Mouse (Mus musculus): ENCODE data around the gene Lcn2. TPM values are rescaled to one million over a fixed set of nuclear protein-coding genes. Genes with fewer than 3 reads are reported as not detected.
"Not testable (repeated sequence)": the region's sequence is repeated elsewhere in the genome, so short reads cannot be mapped to it uniquely, and the experiment has no call there.

Gene Lcn2
- polyA plus RNA-seq, 1 experiment from 2014 or later, result 0.51 TPM

DNA sequence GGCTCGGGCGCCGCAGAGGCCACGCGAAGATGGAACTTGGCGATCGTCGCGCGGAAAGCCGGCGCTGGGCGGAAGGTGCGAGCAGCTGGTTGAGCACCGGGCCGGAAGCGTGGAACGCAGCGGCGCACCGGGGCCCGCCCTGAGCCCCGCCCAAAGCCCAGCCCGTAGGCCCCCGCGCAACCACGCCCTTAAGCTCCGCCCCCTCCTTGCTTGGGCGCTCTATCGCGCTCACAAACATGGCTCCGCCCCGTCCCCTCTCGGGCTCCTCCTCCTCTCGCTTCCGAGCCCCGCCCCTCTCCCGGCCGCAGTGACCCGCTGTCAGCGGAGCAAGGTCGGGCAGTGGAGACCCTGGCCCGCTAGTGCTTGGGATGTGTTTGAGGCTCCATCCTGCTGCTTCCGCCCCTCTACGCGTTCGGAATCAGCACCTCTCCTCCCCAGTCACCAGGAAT lies 6.3 kb downstream of the Lcn2 start, which contains the start of gene 1110008P14Rik:
Gene 1110008P14Rik, minus strand, starts transcription at position 164 of the 449 bp plus-strand sequence.
- Histone ChIP-seq H3K27ac (replicated peaks) (no peak within 1 kb of the TSS; the same call in 1 of the 2 replicates), H3K4me1 (peaks cover 12% of the 10 kb centered on the region), H3K27me3 (0 out of 2 replicates have a peak, but pooled peaks cover 5% of the 10 kb centered on the region), H3K9ac (replicated peaks) (peak within 1 kb of the TSS; percentile 71), H3K4me2 (replicated peaks) (peak within 1 kb of the TSS; percentile 94), H3K9me3 (no peaks in the 10 kb centered on the region), H3K36me3 (peaks cover 26% of the 10 kb centered on the region), H3K4me3 (peak within 1 kb of the TSS; percentile 70)
- ATAC-seq (replicated peaks), result peak; percentile 89
- WGBS, result 1% methylated on average over 47 of the region's 47 CpGs

DNA sequence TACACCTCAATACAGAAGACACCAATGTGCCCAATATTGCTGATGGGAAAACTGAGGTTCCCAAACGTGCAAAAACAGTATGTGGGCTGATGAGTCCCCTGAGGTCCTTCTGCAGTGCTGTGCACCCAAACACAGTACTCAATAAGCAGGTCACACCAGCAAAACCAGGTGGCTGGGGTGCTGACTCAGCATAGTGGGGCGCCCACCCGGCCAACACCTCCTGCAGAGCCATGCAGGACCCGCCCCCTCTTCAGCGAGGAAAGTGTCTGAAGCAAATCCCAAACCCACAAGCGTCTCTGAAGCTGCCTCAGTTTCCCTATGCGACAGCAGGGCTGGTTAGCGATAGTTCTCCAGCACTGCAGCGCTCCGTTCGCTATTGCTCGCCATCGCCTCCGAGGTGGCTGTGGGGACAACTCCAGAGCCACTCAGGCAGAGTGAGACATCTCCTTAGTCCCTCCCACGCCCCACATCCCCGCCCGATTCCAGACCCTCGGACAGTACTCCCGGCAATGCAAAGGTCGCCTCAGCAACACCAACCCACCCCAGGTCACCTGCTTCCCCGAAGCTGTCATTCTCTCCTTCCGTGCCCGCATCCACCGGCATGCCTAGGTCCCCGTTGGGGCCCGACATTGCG lies 6.8 kb downstream of the Lcn2 start:
- H3K36me3 ChIP-seq, result peaks cover 32% of the 10 kb centered on the region
- peak overlapping the region; percentile 71 for H3K9ac ChIP-seq (replicated peaks)
- WGBS, result 2% methylated on average over 27 of the region's 27 CpGs
- H3K4me2 ChIP-seq (replicated peaks), result peak overlapping the region; percentile 94
- peak; percentile 75 for ATAC-seq (replicated peaks)
- H3K9me3 ChIP-seq, result no peaks in the 10 kb centered on the region
- H3K4me1 ChIP-seq, result peaks cover 12% of the 10 kb centered on the region
- no peak overlapping the region; the same call in 1 of the 2 replicates for H3K27ac ChIP-seq (replicated peaks)
- 0 out of 2 replicates have a peak, but pooled peaks cover 5% of the 10 kb centered on the region for H3K27me3 ChIP-seq
- peak overlapping the region; percentile 70 for H3K4me3 ChIP-seq

DNA sequence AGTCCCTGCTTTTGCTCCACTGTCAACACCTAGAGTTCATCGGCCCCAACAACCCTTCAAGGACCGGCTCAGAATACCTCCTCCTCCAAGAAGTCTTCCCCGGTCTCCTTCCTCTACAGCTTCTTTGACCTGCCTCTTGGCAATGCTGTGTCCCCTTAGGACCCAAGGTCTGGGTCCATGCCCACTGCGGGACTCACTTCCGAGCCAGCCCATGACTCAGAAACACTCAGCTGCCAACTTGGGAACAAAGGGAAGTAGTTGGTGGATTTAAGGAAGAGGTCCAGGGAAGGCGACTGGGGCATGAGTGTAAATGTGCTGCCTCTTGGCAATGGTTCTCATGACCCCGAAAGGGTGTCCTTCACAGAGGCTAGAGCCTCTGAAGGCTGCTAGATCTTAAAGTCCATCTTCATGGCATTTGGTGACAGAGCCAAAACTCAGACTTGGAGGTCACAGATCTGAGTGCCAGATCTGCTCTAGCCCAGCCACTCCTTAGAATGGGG lies 8.0 kb downstream of the Lcn2 start:
- Histone ChIP-seq H3K4me1 (peaks cover 12% of the 10 kb centered on the region), H3K27ac (replicated peaks) (no peak overlapping the region), H3K9me3 (no peaks in the 10 kb centered on the region), H3K4me3 (no peak overlapping the region), H3K27me3 (0 out of 2 replicates have a peak, but pooled peaks cover 5% of the 10 kb centered on the region), H3K36me3 (peaks cover 44% of the 10 kb centered on the region), H3K4me2 (replicated peaks) (no peak overlapping the region), H3K9ac (replicated peaks) (no peak overlapping the region)
- WGBS, result 84% methylated on average over 7 of the region's 7 CpGs
- ATAC-seq (replicated peaks), result no peak

DNA sequence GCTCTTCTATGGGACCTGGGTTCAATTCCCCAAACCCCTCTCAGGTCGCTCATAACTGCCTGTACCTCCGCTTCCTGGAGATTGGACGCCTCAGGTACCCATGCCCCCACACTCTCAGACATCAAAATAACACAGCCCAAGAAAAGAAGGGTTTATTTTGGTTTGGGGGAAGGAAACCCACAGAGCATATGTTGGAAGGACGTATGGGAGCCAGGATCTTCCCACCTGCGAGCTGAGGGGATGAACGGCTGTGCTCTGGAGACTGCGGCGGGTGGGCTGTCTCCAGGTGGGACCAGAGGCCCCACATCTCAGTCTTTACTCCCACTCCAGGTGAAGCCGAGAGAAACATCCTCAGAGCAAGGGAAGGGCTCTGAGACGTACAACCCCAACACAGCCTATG lies 11.1 kb downstream of the Lcn2 start:
- no peak overlapping the region for H3K4me3 ChIP-seq
- peaks cover 10% of the 10 kb centered on the region for H3K4me1 ChIP-seq
- no peak overlapping the region for H3K4me2 ChIP-seq (replicated peaks)
- 92% methylated on average over 10 of the region's 10 CpGs for WGBS
- no peak for ATAC-seq (replicated peaks)
- H3K9me3 ChIP-seq, result no peaks in the 10 kb centered on the region
- H3K9ac ChIP-seq (replicated peaks), result no peak overlapping the region
- H3K27me3 ChIP-seq, result no peaks in the 10 kb centered on the region
- H3K36me3 ChIP-seq, result peaks cover 71% of the 10 kb centered on the region
- no peak overlapping the region for H3K27ac ChIP-seq (replicated peaks)

DNA sequence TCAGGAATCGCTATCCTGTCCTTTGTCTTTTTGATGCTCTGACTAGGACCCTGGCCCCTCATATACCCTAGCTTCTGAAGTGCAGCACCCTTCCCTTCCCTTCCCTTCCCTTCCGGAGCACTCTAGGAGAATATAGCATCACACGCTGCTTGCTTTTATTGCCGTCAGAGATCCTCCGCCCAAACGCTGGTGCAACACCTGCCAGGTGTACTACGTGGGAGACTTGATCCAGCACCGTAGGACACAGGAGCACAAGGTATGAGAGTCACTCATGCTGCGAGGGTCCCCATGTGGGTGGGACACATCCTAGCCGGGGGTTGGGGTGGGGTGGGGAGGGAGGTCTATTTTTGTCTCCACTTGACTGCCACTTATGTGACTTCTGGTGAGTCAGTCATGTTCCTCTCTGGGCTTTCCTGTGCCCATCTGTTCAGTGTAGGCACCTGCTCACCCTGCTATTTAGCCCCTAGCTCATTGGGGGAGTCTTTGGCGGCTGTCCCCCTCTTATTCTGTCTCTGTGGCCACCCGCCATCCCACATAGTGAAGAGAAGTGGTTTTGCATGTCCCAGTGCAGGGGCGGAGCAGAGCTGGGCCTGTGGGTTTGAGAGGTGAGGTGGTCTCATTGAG lies 12.6 kb downstream of the Lcn2 start:
- Histone ChIP-seq H3K36me3 (peaks cover 86% of the 10 kb centered on the region), H3K27me3 (no peaks in the 10 kb centered on the region), H3K9ac (replicated peaks) (no peak overlapping the region), H3K27ac (replicated peaks) (no peak overlapping the region), H3K4me1 (no peaks in the 10 kb centered on the region), H3K4me3 (no peak overlapping the region), H3K9me3 (no peaks in the 10 kb centered on the region), H3K4me2 (replicated peaks) (no peak overlapping the region)
- 92% methylated on average over 13 of the region's 13 CpGs for WGBS
- ATAC-seq (replicated peaks), result no peak

DNA sequence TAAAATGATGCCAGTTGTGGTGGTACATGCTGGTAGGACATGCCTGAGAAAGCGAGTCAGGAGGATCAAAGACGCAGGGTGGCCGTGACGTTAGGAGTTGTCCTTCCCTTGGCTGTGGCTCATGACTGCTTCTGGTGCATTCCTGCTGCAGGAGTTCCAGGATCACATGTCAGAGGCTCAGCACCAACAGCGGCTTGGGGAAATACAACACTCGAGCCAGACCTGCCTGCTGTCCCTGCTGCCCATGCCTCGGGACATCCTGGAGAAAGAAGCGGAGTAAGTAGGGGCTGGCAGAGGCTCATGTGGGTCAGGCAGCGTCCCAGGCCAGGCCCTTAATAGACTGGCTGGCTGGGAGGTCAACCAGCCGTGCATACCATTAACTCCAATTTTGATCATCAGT lies 13.9 kb downstream of the Lcn2 start:
- 91% methylated on average over 10 of the region's 10 CpGs for WGBS

DNA sequence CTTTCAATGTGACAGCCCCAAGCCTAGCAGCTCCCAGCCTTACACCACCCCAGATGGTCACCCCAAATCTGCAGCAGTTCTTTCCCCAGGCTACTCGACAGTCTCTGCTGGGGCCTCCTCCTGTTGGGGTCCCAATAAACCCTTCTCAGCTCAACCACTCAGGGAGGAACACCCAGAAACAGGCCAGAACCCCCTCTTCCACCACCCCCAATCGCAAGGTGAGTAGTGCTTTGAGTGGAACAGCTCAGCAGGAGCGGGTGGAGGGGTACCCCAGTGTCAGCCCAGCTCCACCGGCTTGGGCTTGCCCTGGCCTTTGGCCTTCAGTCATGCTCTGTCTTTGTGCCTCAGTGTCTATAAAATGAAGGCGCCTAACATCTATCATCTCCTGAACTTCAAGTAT lies 20.7 kb downstream of the Lcn2 start:
- Histone ChIP-seq H3K9ac (replicated peaks) (no peak overlapping the region), H3K27me3 (no peaks in the 10 kb centered on the region), H3K4me2 (replicated peaks) (no peak overlapping the region), H3K4me3 (no peak overlapping the region), H3K36me3 (peaks cover 50% of the 10 kb centered on the region), H3K4me1 (peaks cover 14% of the 10 kb centered on the region), H3K27ac (replicated peaks) (no peak overlapping the region), H3K9me3 (no peaks in the 10 kb centered on the region)
- ATAC-seq (replicated peaks), result no peak
- WGBS, result 97% methylated on average over 5 of the region's 5 CpGs

More for the DNA sequence above, 13.9 kb downstream of the Lcn2 start:
- Histone ChIP-seq H3K27ac (replicated peaks) (no peak overlapping the region), H3K27me3 (no peaks in the 10 kb centered on the region), H3K4me2 (replicated peaks) (no peak overlapping the region), H3K4me3 (no peak overlapping the region), H3K4me1 (no peaks in the 10 kb centered on the region), H3K36me3 (peaks cover 94% of the 10 kb centered on the region), H3K9ac (replicated peaks) (no peak overlapping the region), H3K9me3 (no peaks in the 10 kb centered on the region)
- no peak for ATAC-seq (replicated peaks)

DNA sequence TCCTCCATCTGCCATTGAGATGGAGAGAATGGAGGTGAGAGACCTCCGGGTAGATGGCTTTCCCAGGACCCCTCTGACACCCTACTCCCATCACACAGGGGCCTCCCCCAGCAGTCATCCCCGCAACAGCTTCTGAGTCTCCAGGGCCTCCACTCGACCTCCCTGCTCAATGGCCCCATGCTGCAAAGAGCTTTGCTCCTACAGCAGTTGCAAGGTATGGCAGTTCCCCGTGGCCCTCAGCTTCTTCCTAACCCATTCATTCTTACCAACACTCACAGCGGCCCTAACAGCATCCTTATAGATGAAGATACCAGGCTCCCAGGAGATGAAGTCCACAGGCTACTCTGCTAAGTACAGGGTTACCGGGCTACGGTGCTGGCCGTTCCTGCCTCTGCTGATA lies 23.9 kb downstream of the Lcn2 start:
- no peak overlapping the region for H3K27ac ChIP-seq (replicated peaks)
- H3K27me3 ChIP-seq, result peaks cover 13% of the 10 kb centered on the region; the same call in 1 of the 2 replicates
- peak overlapping the region; percentile 68; the same call in 1 of the 2 replicates for H3K9ac ChIP-seq (replicated peaks)
- peak overlapping the region; percentile 63 for H3K4me2 ChIP-seq (replicated peaks)
- H3K36me3 ChIP-seq, result peaks cover 18% of the 10 kb centered on the region
- H3K4me3 ChIP-seq, result peak overlapping the region; percentile 70
- ATAC-seq (replicated peaks), result no peak
- H3K4me1 ChIP-seq, result peaks cover 27% of the 10 kb centered on the region
- no peaks in the 10 kb centered on the region for H3K9me3 ChIP-seq
- 87% methylated on average over 8 of the region's 8 CpGs for WGBS

DNA sequence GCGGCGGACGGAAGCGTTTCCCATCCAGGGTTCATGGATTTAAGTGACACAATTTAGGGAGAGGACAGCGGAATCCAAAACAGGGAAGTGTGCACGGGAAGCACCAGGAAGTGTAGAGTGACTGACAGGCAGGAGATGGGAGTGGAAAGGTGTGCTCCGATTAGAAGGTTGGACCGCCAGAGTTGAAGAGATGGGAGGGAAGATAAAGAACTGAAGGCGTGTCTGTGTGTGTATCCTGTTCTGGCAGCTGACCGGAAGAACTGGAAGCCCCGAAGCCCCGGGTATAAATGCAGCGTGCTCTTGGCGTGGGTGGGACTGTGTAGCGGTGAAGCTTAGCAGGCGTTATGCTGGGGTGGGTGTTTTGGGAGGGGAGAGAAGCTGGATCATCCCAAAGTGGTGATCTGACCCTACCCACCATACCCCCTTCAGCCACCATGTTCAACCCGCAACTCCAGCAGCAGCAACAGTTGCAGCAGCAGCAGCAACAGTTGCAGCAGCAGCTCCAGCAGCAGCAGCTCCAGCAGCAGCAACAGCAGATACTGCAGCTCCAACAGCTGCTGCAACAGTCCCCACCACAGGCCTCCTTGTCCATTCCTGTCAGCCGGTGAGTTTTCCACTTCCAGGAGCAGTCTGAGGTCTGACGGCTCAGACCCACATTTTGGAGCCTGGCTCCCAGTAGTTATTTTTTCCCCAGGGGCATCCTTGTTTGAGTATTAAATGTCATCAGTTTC lies 24.5 kb downstream of the Lcn2 start:
- Histone ChIP-seq H3K9me3 (no peaks in the 10 kb centered on the region), H3K4me3 (peak overlapping the region; percentile 70), H3K9ac (replicated peaks) (peak overlapping the region; percentile 68), H3K4me2 (replicated peaks) (peak overlapping the region; percentile 63), H3K36me3 (peaks cover 15% of the 10 kb centered on the region), H3K27me3 (peaks cover 13% of the 10 kb centered on the region; the same call in 1 of the 2 replicates), H3K4me1 (peaks cover 27% of the 10 kb centered on the region), H3K27ac (replicated peaks) (peak overlapping the region; percentile 75)
- ATAC-seq (replicated peaks), result peak; percentile 65
- 12% methylated on average over 17 of the region's 19 CpGs for WGBS

DNA sequence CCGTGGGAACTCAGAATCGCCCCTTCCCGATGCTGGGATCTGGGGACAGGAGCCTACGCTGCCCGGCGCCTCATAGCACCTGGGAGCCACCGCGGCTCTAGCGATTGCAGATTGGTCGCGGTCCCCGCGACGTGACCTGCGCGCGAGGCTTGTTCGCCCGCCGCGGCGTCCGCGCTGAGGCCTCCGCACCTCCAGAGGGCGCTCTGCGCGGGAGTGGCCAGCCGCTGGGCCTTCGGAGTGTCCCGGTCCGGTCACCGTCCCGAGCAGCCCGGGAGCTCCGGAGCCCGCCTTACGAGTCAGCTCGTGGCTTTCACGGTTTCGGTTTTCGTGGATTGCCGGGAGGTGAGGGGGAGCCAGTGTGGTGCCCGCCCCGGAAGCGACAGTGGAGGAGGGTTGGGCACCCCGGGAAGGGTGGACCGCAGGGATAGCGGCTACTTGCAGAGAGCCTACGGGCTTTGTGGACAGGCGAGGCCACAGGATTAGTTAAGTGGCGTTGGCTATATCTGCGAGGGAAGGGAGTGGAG lies 25.2 kb downstream of the Lcn2 start:
- no peaks in the 10 kb centered on the region for H3K9me3 ChIP-seq
- H3K36me3 ChIP-seq, result peaks cover 9% of the 10 kb centered on the region
- H3K4me2 ChIP-seq (replicated peaks), result peak overlapping the region; percentile 63
- under 1% methylated on average over 53 of the region's 53 CpGs for WGBS
- ATAC-seq (replicated peaks), result peak; percentile 83
- peak overlapping the region; percentile 70 for H3K4me3 ChIP-seq
- H3K27me3 ChIP-seq, result peaks cover 13% of the 10 kb centered on the region; the same call in 1 of the 2 replicates
- peaks cover 27% of the 10 kb centered on the region for H3K4me1 ChIP-seq
- H3K27ac ChIP-seq (replicated peaks), result peak overlapping the region; percentile 75
- H3K9ac ChIP-seq (replicated peaks), result peak overlapping the region; percentile 68

DNA sequence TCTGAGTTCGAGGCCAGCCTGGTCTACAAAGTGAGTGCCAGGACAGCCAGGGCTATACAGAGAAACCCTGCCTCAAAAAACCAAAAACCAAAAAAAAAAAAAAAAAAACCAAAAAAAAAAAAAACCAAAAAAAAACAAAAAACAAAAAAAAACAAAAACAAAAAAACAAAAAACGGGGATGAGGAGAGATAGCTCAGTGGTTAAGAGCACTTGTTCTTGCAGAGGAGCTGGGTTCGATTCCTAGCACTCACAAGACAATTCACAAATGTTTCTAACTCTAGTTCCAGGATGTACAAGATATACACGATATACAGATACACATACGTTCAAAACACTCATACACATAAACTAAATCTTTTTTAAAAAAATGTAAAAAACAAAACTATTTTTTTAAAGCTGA lies 25.8 kb downstream of the Lcn2 start:
- not testable (repeated sequence) for ATAC-seq (replicated peaks); H3K9me3 ChIP-seq; H3K36me3 ChIP-seq
- peak overlapping the region; percentile 68; the same call in 1 of the 2 replicates for H3K9ac ChIP-seq (replicated peaks)
- WGBS, result 43% methylated on average over 5 of the region's 5 CpGs
- H3K4me1 ChIP-seq, result peaks cover 27% of the 10 kb centered on the region
- H3K27me3 ChIP-seq, result peaks cover 13% of the 10 kb centered on the region; the same call in 1 of the 2 replicates
- H3K27ac ChIP-seq (replicated peaks), result 0 out of 2 replicates have a peak overlapping the region, but pooled peaks have one; percentile 75
- peak overlapping the region; percentile 63 for H3K4me2 ChIP-seq (replicated peaks)
- H3K4me3 ChIP-seq, result peak overlapping the region; percentile 70
